Mouse (Mus musculus) CH12.LX (cell line): ENCODE results near the gene Etl4.

ENCODE experiments used
- E2F4 ChIP-seq: IDR thresholded peaks from 2 replicates; pipeline ENCODE4 v1.6.1; 2011; ENCODE audit warnings: low read depth, low read length, improper control_type of control experiment; ENCODE audit not compliant: insufficient replicate concordance
- EP300 ChIP-seq: IDR thresholded peaks from 2 replicates; pipeline ENCODE4 v1.6.1; 2011; ENCODE audit warnings: low read length, improper control_type of control experiment
- JUN ChIP-seq: IDR thresholded peaks from 2 replicates; pipeline ENCODE4 v1.6.1; 2011; ENCODE audit warnings: low read depth, mild to moderate bottlenecking, low read length, improper control_type of control experiment, moderate library complexity; ENCODE audit not compliant: insufficient read depth
- MAX ChIP-seq: IDR thresholded peaks from 2 replicates; pipeline ENCODE4 v1.6.1; 2011; ENCODE audit warnings: low read length, improper control_type of control experiment
- MXI1 ChIP-seq: IDR thresholded peaks from 2 replicates; pipeline ENCODE4 v1.6.1; 2011; ENCODE audit warnings: mild to moderate bottlenecking, low read depth, low read length, improper control_type of control experiment
- POLR2A ChIP-seq: IDR thresholded peaks from 2 replicates; pipeline ENCODE4 v1.6.1; 2011; ENCODE audit warnings: low read depth, mild to moderate bottlenecking, improper control_type of control experiment, low read length
- POLR2AphosphoS2 ChIP-seq: IDR thresholded peaks from 2 replicates; pipeline ENCODE4 v1.6.1; 2011; ENCODE audit warnings: low read depth, low read length, improper control_type of control experiment
- TBP ChIP-seq: conservative IDR thresholded peaks from 2 replicates; pipeline ENCODE4 v1.6.1; 2011; ENCODE audit warnings: low read depth, low read length, improper control_type of control experiment
- USF1 ChIP-seq: IDR thresholded peaks from 2 replicates; pipeline ENCODE4 v1.6.1; 2014; ENCODE audit warnings: low read depth, mild to moderate bottlenecking, inconsistent platforms, low read length, improper control_type of control experiment

- no peak for TF ChIP-seq EP300
- no peak for TF ChIP-seq POLR2A
- no peak for TF ChIP-seq E2F4
- no peak for TF ChIP-seq MAX
- no peak for TF ChIP-seq JUN
- TF ChIP-seq USF1, result no peak
- no peak for TF ChIP-seq MXI1
- no peak for TF ChIP-seq TBP
- TF ChIP-seq POLR2AphosphoS2, result no peak
Observed at GRCm38 (mm10) chr2:20549996-20550395, 640.4 kb downstream of the Etl4 start.
